Mouse (Mus musculus) thymus, adult 2 months (tissue): Measurements from ENCODE around the gene Gas2.

Source experiments
- CTCF ChIP-seq: fragments of 200-500 bp; IDR thresholded peaks from 2 replicates; pipeline ENCODE4 v1.5.1; 2012; ENCODE audit warnings: mild to moderate bottlenecking, control low read depth, low read length, moderate library complexity, borderline replicate concordance; ENCODE audit not compliant: control insufficient read depth, poor library complexity, insufficient read depth; ENCODE audit errors: extremely low read depth
- POLR2A ChIP-seq: fragments of 200-500 bp; IDR thresholded peaks from 2 replicates; pipeline ENCODE4 v1.6.1; 2012; ENCODE audit warnings: mild to moderate bottlenecking, low read length, control low read depth, moderate library complexity; ENCODE audit not compliant: control insufficient read depth, poor library complexity, insufficient read depth; ENCODE audit errors: extremely low read depth

GRCm38 (mm10) chr7:51967581-51967980 lies 105.8 kb downstream of the Gas2 start:
- TF ChIP-seq CTCF (no peak), POLR2A (no peak)
